Mouse (Mus musculus): ENCODE data around the gene Snrnp70. TPM values are rescaled to one million over a fixed set of nuclear protein-coding genes. Genes with fewer than 3 reads are reported as not detected.

Snrnp70 gene
- polyA plus RNA-seq, 1 experiment: 1,386 TPM

- no peak for TF ChIP-seq GATA1 (IDR thresholded peaks at IDR 0.05; ENCODE audit: low read length)
Observed at GRCm38 (mm10) chr7:45396787-45397186, 1.2 kb upstream of the Snrnp70 start.

GRCm38 (mm10) chr7:45395129-45395541 is 407 bp downstream of the Snrnp70 start:
- TF ChIP-seq GATA1 (IDR thresholded peaks at IDR 0.05; ENCODE audit: low read length): no peak

DNA sequence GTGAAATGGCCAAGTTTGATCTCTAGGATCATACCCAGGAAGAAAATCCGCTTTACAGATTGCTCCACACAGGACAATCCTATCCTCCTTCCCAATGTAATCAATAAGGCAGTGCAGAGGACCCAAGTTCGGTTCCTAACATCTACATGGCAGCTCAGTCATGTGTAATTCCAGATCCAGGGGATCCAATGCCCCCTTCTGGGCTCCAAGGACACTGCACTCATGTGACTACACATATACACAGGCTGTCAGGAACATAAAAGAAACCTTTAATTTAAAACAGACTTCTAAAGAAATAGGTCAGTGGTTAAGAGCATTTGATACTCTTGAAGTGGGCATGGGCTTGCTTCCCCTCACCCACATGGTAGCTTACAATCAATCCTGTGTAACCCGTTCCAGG is 9.5 kb downstream of the Snrnp70 start:
- TF ChIP-seq GATA1 (IDR thresholded peaks at IDR 0.05; ENCODE audit: low read length): no peak

GRCm38 (mm10) chr7:45376057-45376456 is 19.5 kb downstream of the Snrnp70 start:
- no peak for TF ChIP-seq GATA1 (IDR thresholded peaks at IDR 0.05; ENCODE audit: low read length)

GRCm38 (mm10) chr7:45374620-45375019 is 20.9 kb downstream of the Snrnp70 start:
- peak; percentile 82 for TF ChIP-seq GATA1 (IDR thresholded peaks at IDR 0.05; ENCODE audit: low read length)

- TF ChIP-seq GATA1 (IDR thresholded peaks at IDR 0.05; ENCODE audit: low read length): no peak
Observed at GRCm38 (mm10) chr7:45372371-45372770, 23.2 kb downstream of the Snrnp70 start.

DNA sequence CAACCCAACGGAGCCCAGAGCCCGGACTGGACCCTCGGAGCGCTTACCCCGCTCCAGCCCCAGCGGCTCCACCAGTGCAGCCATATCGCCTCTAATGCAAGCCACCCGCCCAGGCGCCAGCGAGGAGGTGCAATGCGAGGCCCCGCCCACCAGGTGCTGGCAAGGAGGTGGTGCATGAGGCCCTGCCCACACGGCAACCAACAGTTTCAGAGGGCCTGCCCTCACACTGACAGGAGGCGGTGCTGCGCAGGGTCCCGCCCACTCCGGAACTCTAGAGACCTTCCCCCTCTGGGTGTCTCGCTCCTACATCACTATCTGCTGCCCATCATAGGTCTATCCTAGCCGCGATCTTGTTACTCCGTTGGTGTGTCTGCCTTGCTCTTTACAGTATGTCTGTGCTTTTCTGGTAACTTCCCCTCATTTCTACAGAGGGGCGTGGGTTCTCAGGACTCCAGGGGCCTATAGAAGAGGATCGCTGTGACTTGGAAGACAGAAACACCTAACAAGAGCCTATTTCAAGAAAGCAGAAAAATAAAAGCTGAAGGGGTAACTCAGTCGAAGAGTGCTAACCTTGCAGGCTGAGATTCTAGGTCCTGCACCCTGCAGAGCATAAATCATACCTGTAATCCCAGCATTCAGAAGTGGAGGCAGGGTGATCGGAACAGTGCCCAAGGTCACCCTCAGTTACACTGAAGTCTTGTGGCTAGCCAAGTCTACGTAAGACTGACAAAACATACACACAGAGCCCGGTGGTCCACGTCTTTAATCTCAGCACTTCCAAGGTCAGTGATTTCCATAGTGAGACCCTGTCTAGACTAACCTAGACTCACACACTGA is 24.8 kb downstream of the Snrnp70 start, which contains the start of gene Lin7b:
Lin7b (minus strand) TSS at position 109 of the 837 bp plus-strand sequence.
- peak; percentile 19 for TF ChIP-seq GATA1 (IDR thresholded peaks at IDR 0.05; ENCODE audit: low read length)

GRCm38 (mm10) chr7:45369836-45370474 is 25.6 kb downstream of the Snrnp70 start:
- TF ChIP-seq GATA1 (IDR thresholded peaks at IDR 0.05; ENCODE audit: low read length): no peak

GRCm38 (mm10) chr7:45369022-45369745 is 26.4 kb downstream of the Snrnp70 start:
- no peak for TF ChIP-seq GATA1 (IDR thresholded peaks at IDR 0.05; ENCODE audit: low read length)

GRCm38 (mm10) chr7:45368178-45368577 is 27.4 kb downstream of the Snrnp70 start:
- TF ChIP-seq GATA1 (IDR thresholded peaks at IDR 0.05; ENCODE audit: low read length): no peak

DNA sequence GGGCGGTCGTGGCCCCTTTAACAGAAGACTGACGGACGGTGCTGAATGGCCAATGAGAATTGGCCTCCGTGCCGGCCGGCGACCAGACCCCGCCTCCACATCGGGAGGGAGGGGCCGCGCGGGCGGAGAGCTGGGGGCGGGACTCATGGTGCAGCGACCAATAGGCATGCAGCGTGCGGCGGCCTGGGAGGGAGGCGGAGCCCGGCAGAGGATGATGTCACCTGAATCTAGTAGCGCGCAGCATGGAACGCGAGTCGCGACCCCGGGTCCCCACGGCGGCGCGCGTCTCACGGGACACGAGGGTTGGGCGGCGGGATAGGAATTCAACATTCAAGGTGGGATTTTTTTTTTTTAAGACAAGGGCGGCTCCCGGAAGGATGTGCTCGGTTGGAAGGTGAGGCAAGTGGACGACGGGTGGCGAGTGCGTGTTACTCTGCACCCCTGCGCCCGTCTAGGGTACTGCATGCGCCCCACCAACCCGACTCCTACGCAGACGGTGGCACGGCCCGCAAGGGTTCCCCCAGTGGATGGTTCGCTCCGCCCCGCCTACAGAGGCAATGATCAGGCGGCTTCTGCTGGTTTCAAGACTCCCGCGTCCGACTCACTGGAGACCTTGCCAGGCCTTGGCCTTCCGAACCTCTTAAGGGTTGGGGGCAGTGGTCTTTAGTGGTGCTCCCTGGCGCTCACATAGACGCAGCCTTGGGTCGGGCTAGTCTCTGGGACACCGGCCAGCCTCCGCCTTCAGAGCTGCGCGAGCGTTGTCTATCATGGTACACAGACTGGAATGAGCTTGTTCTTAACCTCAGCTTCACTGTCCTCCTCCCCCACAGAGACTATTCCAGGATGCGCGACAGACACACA is 28.3 kb downstream of the Snrnp70 start:
- no peak for TF ChIP-seq GATA1 (IDR thresholded peaks at IDR 0.05; ENCODE audit: low read length)

- TF ChIP-seq GATA1 (IDR thresholded peaks at IDR 0.05; ENCODE audit: low read length): no peak
Observed at GRCm38 (mm10) chr7:45366652-45367019, 28.9 kb downstream of the Snrnp70 start, which contains the start of gene Ppfia3. Gene Ppfia3, minus strand, starts transcription at chr7:45367019.

- TF ChIP-seq GATA1 (IDR thresholded peaks at IDR 0.05; ENCODE audit: low read length): no peak
Observed at GRCm38 (mm10) chr7:45365742-45366651, 29.5 kb downstream of the Snrnp70 start.

DNA sequence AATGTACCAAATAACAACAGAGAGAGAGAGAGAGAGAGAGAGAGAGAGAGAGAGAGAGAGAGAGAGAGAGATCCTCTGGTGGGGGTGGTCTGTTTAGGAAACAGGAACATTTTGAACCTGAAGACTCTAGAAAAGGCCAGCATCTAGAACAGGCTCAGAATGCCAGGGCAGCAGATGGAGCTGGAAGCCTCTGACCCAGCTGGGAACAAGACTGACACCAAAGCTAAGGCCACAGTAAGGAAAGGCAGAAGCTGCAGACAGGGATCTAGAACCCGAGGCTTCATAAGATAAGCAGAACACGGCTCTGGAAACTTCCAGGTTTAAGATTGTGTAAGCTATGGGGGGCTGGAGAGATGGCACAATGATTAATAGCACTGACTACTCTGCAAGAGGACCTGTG is 31.6 kb downstream of the Snrnp70 start:
- no peak for TF ChIP-seq GATA1 (IDR thresholded peaks at IDR 0.05; ENCODE audit: low read length)

Measured in G1E-ER4 (cell line).